Mouse (Mus musculus) heart, adult 2 months (tissue): ENCODE measurements at regions not wholly inside any gene's neighbourhood (a gene's known extent, or its start where the extent isn't known, plus 50 kb on each side); places are given as distances from the start of the nearest gene placed in this dataset.

Source experiments
- DNase-seq, 2 experiments: peaks; one replicate each; pipeline ENCODE4 v3.0.0; 2021
- H3K27ac ChIP-seq: fragments of 200-600 bp; 2 replicates; pipeline ENCODE4 v1.8.1; 2022
- H3K27me3 ChIP-seq: fragments of 200-500 bp; 2 replicates; pipeline ENCODE4 v1.6.1; 2012; ENCODE audit warnings: mild to moderate bottlenecking, low read length, inconsistent platforms, mixed read lengths; ENCODE audit not compliant: control insufficient read depth, insufficient read depth
- H3K36me3 ChIP-seq: fragments of 200-500 bp; 2 replicates; pipeline ENCODE4 v1.6.1; 2012; ENCODE audit warnings: low read length, inconsistent platforms; ENCODE audit not compliant: control insufficient read depth, insufficient read depth
- H3K4me1 ChIP-seq: fragments of 200-500 bp; 2 replicates; pipeline ENCODE4 v1.6.1; 2011; ENCODE audit warnings: low read length; ENCODE audit not compliant: control insufficient read depth, insufficient read depth
- H3K4me3 ChIP-seq: fragments of 200-600 bp; 2 replicates; pipeline ENCODE4 v1.8.1; 2022
- H3K79me2 ChIP-seq: fragments of 200-500 bp; replicated peaks from 2 replicates; pipeline ENCODE4 v1.6.1; 2012; ENCODE audit warnings: mild to moderate bottlenecking, inconsistent platforms, low read length, moderate library complexity, mixed read lengths; ENCODE audit not compliant: control insufficient read depth, insufficient read depth
- H3K9ac ChIP-seq: fragments of 200-500 bp; 2 replicates; pipeline ENCODE4 v1.6.1; 2012; ENCODE audit warnings: low read depth, mild to moderate bottlenecking, control low read depth, inconsistent platforms, low read length, mixed read lengths
- CTCF ChIP-seq: fragments of 200-600 bp; IDR thresholded peaks from 2 replicates; pipeline ENCODE4 v1.8.1; 2022; ENCODE audit warnings: antibody characterized with exemption, mild to moderate bottlenecking, moderate library complexity
- EP300 ChIP-seq: fragments of 200-500 bp; IDR thresholded peaks from 2 replicates; pipeline ENCODE4 v1.6.1; 2011; ENCODE audit warnings: low read depth, low read length, control low read depth; ENCODE audit not compliant: insufficient read depth
- POLR2A ChIP-seq: fragments of 200-500 bp; IDR thresholded peaks from 2 replicates; pipeline ENCODE4 v1.6.1; 2011; ENCODE audit warnings: mild to moderate bottlenecking, low read depth, low read length, control low read depth; ENCODE audit not compliant: insufficient read depth
- WGBS: fragments of 180-500 bp; shearing (Covaris S2); methylation state at CpG from one replicate; pipeline ENCODE4 v1.1.7; 2018; 5-methylcytosine and 5-hydroxymethylcytosine counted together
- intact Hi-C: fragments of 180-260 bp; cut with DNase I; formaldehyde crosslinking; loops from one replicate; pipeline ENCODE4 v1.15.1; 2025

DNA sequence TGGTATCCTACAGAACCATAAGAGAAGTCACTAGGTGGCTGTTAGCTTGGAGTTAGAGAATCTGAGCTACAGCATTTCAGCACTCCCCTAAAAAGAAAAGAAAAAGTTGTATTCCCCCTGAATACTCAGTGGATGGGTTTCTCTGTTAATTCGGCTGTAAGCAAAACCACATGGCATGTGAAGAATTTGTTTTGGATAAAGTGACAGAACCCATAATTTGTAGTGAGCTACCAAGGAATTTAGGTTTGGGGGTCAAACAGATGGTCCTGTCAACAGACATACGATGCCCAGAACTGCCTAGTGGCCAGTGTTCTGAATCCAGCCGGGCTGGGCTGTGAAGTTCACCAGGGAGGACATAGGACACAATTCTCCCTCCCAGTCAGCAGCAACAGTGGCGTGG lies 358.0 kb upstream of the Kazn start:
- Histone ChIP-seq H3K9ac (no peak overlapping the region), H3K36me3 (no peaks in the 10 kb centered on the region), H3K79me2 (no peaks in the 10 kb centered on the region), H3K27ac (no peak overlapping the region), H3K27me3 (no peaks in the 10 kb centered on the region), H3K4me3 (no peak overlapping the region), H3K4me1 (no peaks in the 10 kb centered on the region; the same call in 1 of the 2 replicates)
- TF ChIP-seq CTCF (no peak), POLR2A (no peak), EP300 (no peak)
- intact Hi-C loops, result no loop called here
- no peak for DNase-seq
- WGBS, result 65% methylated on average over 4 of the region's 4 CpGs

DNA sequence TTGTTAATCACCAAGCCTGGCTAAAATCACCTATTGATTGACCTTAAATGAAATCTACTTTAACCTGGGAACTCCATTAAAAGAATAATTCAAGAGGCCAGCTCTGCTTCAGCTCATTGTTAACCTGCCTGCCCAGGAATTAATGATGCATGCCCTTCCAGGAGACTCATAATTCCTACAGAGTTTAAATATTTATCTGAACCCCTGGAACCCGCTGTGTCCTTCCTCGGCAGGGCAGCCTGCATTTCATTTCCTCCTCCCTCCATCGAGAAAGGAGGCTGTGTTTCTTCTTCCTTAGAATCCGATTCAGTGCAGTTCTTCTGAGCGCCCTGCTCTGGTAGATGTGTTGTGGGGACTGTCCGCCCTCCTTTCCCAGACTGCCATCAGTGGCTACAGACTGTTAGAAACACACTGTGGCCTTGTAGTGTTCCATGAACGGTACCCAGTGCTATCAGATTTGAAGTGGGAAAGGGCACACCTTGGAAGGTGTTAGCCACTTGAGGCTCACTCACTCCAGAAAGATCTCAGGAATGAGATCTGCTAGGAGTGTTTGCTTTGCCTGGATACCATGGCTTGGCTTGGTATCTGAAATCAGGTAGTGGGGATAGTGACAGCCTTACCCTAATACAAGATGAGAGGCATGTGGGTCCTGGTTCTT lies 350.0 kb upstream of the Kazn start:
- Histone ChIP-seq H3K27ac (no peak overlapping the region), H3K4me1 (no peaks in the 10 kb centered on the region), H3K9ac (no peak overlapping the region), H3K4me3 (no peak overlapping the region), H3K36me3 (no peaks in the 10 kb centered on the region), H3K27me3 (no peaks in the 10 kb centered on the region), H3K79me2 (no peaks in the 10 kb centered on the region)
- TF ChIP-seq CTCF (no peak), POLR2A (no peak), EP300 (no peak)
- intact Hi-C loops, result no loop called here
- DNase-seq, result no peak
- WGBS, result 74% methylated on average over 7 of the region's 7 CpGs

DNA sequence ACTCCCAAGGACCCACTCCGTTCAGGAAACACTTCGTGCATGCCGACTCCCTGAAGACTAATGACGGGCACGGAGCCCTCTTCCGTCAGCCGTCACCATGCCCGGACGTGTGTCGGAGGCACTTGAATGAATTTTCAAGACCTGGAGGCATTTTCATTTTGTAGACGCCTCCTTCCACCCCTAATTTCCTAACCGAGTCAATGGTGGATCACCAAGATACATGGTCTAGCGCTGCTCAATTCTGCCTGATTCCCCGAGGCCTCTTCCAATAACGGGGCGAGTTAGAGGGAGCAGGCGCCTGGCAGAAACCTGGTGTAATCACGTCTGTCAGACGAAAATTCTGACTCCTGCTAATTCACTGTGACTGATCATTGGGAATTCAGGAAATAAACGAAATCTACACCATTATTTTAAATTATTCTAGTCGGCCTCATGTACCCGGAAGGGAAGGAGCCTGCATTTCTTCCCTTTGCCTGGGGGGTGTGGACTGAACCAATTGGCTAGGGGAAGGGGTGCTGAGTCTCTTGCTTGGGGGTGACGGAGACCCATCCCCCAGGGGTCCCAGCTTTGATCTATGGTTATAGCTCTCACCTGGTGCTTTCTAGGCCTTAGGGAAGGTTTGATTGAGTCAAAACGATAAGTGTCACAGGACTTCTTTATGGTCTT lies 349.4 kb upstream of the Kazn start:
- Histone ChIP-seq H3K4me3 (no peak overlapping the region), H3K79me2 (no peaks in the 10 kb centered on the region), H3K4me1 (no peaks in the 10 kb centered on the region), H3K9ac (no peak overlapping the region), H3K27ac (no peak overlapping the region), H3K36me3 (no peaks in the 10 kb centered on the region), H3K27me3 (no peaks in the 10 kb centered on the region)
- TF ChIP-seq EP300, result no peak
- TF ChIP-seq POLR2A, result no peak
- no peak for TF ChIP-seq CTCF
- intact Hi-C loops, result no loop called here
- WGBS, result 79% methylated on average over 24 of the region's 24 CpGs
- DNase-seq, result no peak

DNA sequence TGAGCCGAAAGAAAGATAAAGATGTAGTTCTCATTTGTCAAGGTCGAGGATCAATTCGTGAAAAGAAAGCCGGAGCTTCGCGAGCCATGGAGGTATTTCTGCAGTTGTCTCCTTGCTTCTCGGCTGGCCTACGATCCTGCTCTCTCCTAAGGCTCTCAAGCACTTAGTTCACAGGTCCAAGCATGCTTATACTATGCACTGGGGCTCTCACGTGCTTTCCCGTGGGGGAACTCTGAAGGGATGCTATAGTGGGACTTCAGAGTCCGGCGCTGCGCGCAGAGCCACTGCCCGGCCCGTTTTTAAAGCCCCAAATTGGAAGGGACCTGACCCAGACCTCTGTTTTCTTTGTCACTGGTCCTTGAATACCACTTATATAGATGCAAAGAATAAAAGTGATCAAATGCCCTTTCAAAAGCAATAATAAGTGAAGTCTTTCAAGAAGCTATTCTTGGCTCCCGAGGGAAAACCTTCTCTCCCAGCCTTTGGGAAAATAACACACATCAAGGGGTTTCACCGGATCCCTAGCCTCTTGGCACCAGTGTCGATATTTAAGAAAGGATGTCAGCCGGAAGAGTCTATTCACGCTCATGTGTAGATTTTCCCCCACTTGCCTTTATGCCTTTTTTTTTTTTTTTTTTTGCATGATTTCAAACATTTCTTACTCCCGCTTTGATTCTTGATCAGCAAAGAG lies 348.3 kb upstream of the Kazn start:
- H3K27me3 ChIP-seq, result no peaks in the 10 kb centered on the region
- H3K27ac ChIP-seq, result no peak overlapping the region
- H3K79me2 ChIP-seq, result no peaks in the 10 kb centered on the region
- intact Hi-C loops, result no loop called here
- no peak for DNase-seq
- no peaks in the 10 kb centered on the region for H3K4me1 ChIP-seq
- no peaks in the 10 kb centered on the region for H3K36me3 ChIP-seq
- 82% methylated on average over 22 of the region's 22 CpGs for WGBS
- H3K4me3 ChIP-seq, result no peak overlapping the region
- H3K9ac ChIP-seq, result no peak overlapping the region
- TF ChIP-seq CTCF (no peak), EP300 (no peak), POLR2A (no peak)

DNA sequence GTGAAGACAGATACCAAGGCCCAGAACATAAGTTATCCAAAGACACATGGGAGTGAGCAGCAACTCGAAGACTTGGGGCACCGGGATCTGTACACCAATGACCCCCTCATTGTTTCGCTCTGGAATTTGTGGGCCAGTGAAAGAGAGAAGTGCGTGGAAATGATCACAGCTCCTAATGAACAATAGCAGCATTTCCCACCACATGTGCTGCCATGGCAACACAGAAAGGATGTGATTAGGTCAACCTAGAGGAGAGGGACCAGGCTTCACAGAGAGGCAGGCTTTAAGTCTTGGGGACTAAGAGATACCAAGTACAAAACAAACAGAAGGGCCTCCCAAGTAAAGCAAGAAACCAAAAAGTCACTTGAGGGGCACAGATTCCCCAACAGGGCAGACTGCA lies 339.3 kb upstream of the Kazn start:
- Histone ChIP-seq H3K4me3 (no peak overlapping the region), H3K27ac (no peak overlapping the region), H3K4me1 (no peaks in the 10 kb centered on the region), H3K27me3 (no peaks in the 10 kb centered on the region; the same call in 1 of the 2 replicates), H3K9ac (no peak overlapping the region), H3K79me2 (no peaks in the 10 kb centered on the region), H3K36me3 (no peaks in the 10 kb centered on the region)
- no peak for DNase-seq
- TF ChIP-seq EP300, result no peak
- no peak for TF ChIP-seq CTCF
- TF ChIP-seq POLR2A, result no peak
- intact Hi-C loops, result no loop called here
- 75% methylated on average over 4 of the region's 4 CpGs for WGBS

DNA sequence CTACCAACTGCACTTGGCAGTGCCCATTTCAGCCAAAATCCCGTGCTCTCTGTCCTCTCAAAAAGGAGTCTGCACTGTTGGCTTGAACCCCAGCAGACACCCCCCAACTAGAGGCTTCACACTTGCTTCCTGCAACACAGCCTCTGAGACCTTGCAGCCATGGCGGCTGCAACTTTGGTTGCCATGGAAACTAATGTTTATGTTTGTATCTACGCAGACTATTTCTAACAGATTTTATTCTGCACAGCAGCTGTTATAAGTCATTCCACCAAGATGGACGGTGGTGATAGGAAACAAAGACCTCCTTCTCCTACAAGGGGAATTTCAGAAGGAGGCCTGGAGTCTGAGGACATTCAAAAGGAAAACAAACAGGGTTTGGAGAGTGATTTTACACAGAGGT lies 338.3 kb upstream of the Kazn start:
- H3K79me2 ChIP-seq, result no peaks in the 10 kb centered on the region
- intact Hi-C loops, result no loop called here
- no peak overlapping the region for H3K9ac ChIP-seq
- no peak overlapping the region for H3K4me3 ChIP-seq
- no peaks in the 10 kb centered on the region; the same call in 1 of the 2 replicates for H3K27me3 ChIP-seq
- TF ChIP-seq POLR2A (no peak), EP300 (no peak), CTCF (no peak)
- 40% methylated on average over 4 of the region's 4 CpGs for WGBS
- no peak for DNase-seq
- H3K27ac ChIP-seq, result no peak overlapping the region
- H3K4me1 ChIP-seq, result no peaks in the 10 kb centered on the region
- H3K36me3 ChIP-seq, result no peaks in the 10 kb centered on the region
